Mouse (Mus musculus) spleen, postnatal 14 days (tissue): Measurements from ENCODE around the gene Eif1.
A peak's percentile ranks its signal among the peaks of the same experiment; 100 is the strongest.
"Not testable (repeated sequence)": the region's sequence is repeated elsewhere in the genome, so short reads cannot be mapped to it uniquely, and the experiment has no call there.

ENCODE experiments used
- DNase-seq, 2 experiments: peaks; one replicate each; pipeline ENCODE4 v3.0.0; 2021 to 2022; ENCODE audit warnings: low spot score in 2 of 2

Eif1 gene

DNA sequence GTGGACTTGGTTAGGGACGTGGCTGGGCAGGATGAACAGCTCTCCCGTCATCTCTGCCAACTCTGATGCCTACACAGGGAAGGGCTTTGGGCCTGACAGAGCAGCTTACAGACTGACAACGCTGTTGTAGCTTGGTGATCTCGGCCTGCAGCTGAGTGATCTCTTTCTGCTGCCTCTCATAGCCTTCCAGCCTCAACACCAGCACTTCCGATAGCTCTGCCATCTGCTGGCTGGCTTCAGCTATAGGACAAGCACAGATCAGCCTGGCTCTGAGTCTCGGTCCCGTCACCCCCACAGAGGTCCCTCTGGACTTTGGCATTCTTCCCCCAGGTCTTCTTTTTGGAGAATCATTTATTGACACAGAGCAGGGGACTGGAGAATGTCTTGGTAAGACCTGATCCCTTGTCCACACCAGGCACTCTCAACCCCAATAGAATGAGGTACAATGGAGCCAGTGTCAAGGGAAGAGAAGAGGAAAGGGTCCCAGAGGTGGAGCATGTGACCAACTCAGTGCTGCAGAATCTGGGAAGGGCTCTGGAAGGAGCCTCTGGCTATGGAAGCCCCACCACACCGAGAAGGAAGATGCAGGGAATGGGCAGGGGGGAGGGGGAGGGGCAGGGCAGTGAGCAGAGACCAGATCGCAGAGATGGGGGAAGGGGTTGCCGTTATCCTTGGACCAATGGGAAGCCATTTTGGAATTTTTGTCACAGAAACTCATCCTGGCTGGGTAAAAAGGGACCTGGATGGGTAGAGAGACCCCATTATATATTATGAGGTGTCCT, 32.6 kb downstream of the Eif1 start:
- peak in 1 of 2 experiments; percentile 23 for DNase-seq

DNA sequence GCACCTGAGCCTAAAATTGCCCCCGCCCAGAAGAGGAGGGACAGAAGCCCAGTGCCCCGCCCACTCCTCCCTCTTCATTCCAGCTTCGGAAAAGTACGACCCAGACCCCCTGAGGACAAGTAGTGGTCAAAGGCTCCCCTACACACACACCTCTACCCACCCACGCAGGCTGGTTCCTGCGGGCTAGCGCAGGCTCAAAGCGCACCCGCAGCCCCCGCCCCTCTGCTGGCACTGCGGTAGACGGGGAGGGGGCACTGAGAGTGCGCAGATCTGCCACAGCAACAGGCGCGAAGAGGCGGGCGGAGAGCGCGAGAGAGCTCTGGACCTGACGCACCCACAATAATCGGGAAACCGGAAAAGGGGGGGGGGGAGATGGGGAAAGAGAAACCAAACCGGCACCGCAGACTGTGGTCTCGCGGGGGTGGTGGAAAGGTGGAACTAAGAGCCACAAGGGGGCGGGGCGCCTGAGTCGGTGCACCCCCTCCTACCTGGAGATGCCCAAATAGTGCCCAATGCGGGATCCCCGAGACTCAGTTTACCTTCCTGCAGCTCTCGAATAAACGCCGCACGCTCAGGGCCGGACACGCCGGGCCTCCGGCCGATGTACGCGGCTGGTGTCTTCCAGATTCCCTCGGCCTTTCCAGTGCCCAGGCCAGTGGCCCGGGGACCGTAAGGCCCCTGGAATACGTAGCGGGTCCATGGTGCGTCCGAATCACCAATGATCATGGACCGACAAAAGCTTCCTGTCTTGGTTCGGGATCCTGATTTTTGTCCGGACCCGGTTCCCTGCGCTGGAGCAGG, 35.7 kb downstream of the Eif1 start:
- peak in 1 of 2 experiments; percentile 26 for DNase-seq

DNA sequence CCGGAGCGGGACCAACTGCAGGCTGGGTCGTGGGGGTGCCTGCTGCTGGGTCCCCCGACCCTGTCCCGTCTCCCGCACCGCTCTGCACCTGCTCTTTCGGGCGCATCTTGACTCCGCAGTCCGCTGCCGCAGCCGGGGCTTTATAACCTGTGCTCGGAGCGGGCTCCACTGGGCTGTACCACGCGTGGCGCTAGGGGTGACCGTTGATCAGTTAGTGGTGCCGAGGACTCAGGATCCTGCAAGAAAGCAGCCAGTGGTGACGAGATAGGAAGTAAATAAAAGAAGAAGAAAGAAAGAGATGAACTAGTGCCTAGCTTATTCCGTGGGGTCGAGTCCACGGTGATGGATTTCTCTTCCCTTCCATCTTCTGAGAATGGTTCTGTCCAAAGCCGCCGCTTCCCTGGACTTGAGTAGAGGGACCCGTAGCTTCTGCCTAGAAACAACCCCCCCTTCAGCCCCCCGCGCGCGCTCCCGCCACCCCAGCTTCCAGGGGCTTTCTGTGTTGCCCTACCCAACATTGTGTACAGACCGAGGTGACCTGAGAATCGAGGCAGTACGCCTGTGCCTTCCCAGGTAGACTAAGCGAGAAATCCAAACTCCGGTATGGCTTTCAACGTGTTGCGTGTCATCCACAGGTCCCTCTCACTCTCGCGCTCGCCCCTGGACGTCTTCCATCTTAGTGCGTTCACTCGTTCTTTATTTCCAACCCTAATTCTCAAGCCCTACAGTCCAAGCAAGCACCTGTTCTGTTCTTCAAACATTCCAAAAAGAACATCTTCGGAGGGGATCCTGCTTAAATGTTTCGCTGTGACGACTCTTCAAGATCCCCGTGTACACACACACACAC, 36.5 kb downstream of the Eif1 start, which contains the start of gene Hap1:
TSS of gene Hap1 (minus strand) at position 157 of the 847 bp plus-strand sequence.
- DNase-seq, result peak in 1 of 2 experiments; percentile 32

DNA sequence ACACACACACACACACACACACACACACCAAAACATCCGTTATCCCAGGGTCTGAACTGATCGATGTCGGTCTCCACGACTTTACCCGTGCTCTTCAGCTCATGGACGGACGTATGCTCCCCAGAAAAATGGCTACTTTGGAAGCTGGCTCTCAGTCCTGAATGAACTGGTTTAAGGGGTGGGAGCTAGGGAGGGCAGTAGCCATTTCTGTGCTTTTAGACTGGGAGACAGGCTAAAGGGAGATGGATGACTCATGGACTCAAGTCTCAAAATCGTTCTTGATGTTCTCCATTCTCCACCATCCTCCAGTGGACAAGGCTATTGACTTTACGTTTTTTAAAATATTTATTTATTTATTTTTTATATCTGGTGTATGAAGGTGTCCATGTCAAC, 37.1 kb downstream of the Eif1 start:
- DNase-seq, result no peak

DNA sequence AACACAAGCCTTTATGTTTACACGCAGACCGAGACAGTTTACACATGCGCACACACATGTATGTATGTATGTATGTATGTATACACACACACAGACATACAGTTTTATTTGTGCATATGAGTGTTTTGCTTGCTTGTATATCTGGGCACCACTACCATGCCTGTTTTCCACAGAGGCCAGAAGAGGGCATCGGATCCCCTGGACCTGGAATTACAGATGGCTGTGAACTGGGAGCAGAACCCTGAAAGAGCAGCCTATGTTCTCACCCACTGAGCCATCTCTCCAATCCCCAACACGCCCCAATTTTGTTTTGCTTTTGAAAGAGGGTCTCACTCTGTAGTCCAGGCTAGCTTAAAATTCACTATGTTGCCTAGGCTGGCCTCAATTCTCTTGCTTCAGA, 37.7 kb downstream of the Eif1 start:
- DNase-seq, result no peak

DNA sequence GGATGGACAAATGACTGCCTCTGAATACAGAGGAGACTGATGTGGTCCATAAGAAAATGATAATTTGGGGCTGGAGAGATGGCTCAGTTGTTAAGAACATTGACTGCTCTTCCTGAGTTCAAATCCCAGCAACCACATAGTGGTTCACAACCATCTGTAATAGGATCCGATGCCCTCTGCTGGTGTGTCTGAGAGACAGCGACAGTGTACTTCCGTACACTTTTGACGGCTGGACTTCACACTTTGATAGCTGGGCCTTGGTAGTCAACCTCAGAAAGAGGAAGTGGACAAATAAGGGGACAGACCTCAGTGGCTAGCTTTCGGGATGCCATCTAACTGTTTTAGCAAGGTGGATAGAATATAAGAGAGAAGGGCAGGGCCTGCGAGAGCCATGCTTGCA, 40.5 kb downstream of the Eif1 start:
- DNase-seq, result no peak

DNA sequence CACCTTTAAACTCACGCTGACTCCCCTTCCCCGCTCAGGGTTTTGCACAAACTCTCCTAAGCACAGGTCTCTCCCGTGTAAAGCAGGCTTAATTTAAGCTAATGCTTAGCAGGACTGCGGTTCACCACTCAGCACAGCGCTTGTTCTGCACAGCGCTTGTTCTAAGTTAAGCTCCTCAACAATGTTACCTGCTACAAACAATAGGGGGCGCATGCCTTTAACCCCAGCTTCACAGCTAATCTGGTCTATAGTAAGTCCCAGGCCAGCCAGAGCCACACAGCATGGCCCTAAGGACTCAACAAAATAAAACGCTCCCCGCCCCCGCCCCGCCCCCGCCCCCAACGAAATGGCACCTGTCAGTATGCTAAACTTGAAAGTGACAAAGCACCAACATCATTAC, 41.4 kb downstream of the Eif1 start:
- not testable (repeated sequence) for DNase-seq

DNA sequence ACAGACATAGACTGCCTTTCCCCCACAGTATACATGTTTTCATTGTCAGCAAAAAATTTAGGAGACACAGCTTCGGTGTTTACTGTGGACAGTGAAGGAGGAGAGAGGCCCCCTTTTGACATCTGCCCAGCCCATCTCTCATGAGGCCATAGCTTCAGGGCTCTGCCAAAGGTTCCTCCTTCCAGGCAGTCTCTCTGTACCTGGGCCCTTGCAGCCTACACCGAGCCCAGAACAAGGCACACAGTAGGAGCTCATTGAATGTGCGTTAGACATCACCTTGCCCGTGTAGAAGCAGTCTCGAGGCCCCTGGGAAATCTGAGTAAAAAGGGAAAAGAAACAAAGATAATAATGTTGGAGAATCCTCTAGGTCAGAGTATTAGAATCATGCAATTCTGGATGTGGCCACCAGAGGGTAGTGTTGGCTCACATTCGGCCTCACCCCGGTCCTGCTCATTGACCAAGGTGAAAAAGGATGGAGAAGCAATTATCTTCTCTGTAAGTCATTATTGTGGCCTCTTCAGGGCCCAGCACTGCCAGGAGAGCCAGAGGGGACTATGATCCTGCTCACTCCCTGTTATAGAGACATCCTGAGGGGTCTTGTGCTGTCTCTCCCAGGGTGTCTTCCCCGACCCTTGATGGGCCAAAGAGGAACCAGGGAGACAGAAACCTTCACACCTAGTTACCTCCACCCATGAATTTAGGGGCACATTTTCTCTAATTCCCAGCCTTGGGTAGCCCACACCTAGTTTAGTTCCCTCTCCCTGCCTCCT, 42.7 kb downstream of the Eif1 start:
- peak; percentile 42 to 68 for DNase-seq

DNA sequence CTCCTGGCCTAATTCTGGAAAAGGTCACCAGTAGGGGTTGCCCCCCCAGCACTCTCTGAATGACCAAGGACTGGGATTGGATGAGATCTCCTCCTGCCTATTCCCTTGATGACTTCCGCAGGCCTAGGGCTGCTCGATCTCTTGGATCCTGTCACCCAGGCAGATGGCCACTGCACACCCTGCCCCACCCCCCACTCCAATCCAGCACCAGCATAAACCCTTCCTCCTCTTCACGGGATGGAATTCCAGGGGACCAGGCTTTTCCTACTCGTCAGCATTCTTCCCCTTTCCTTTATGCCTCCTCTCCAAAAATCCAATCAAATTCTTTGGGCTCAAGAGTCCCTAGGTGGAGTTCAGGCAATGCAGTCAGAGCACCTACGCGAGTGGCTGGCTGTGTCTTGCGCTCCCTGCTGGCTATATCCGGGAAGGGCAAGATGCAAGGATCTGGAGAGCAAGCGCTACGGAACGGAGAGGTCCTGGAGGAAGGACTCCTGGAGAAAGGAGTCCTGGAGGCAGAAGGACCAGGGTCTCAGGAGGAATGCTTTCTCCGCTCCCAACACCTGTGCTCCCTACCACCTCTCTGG, 43.4 kb downstream of the Eif1 start:
- DNase-seq, result peak in 1 of 2 experiments; percentile 44

DNA sequence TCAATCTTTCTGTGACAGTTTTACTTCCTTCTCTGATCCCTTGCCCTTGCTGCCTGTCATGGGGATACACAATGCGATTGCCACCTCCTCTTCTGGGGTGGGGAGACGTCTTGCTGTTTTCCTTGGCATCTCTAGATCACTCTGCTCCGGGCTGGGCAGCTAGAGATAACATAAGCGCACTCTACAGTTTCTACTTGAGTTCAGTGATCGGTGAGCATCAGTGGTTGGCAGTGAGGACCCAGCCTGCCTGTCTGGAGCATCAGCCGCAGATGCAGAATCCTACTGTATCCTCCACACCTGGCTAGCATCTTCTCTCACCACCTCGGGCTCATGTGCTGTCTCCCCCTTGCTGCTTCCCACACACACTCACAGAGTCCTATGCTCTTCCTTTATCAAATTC, 49.5 kb downstream of the Eif1 start:
- DNase-seq, result no peak

DNA sequence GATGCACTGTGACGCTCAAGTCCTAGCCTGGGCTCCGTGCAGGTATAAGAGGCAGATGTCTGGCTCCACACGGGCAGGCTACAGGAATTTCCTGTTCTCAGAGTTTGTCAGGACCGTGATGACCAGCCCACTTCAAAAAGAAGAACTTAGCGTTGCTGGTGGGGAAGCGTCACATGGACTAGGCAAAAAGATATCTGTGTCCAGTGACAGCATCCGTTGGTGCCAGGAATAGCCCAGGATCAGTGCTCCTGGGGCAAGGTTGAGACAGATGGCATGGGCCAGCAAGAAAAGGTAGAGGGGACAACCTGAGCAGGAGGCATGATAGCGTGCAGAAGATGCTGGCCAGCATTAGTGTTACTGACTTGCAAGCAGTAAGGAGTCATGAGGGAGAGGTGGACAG, 50.1 kb downstream of the Eif1 start:
- DNase-seq, result no peak
